Mouse (Mus musculus) forebrain, embryonic 12.5 days (tissue): ENCODE results near the gene Sorbs1. TPM values are rescaled to one million over a fixed set of nuclear protein-coding genes. Genes with fewer than 3 reads are reported as not detected.
A peak's percentile ranks its signal among the peaks of the same experiment; 100 is the strongest.

ENCODE experiments used
- ATAC-seq: fragments of 200-750 bp; cut with Nextera tagmentation; 2 replicates; pipeline ENCODE4 v1.8.0; 2017; ENCODE audit warnings: moderate TSS enrichment; ENCODE audit not compliant: low FRiP score
- H3K27ac ChIP-seq: fragments of 300-500 bp; sonication (generic); 2 replicates; pipeline ENCODE4 v1.5.1; 2016; ENCODE audit warnings: mild to moderate bottlenecking
- H3K27me3 ChIP-seq: fragments of 300-500 bp; sonication (generic); 2 replicates; pipeline ENCODE4 v1.6.1; 2016; ENCODE audit warnings: mild to moderate bottlenecking
- H3K36me3 ChIP-seq: fragments of 300-500 bp; sonication (generic); replicated peaks from 2 replicates; pipeline ENCODE4 v1.6.1; 2016; ENCODE audit warnings: mild to moderate bottlenecking
- H3K4me1 ChIP-seq: fragments of 300-500 bp; sonication (generic); 2 replicates; pipeline ENCODE4 v1.6.1; 2016
- H3K4me2 ChIP-seq: fragments of 300-500 bp; sonication (generic); 2 replicates; pipeline ENCODE4 v1.6.1; 2016; ENCODE audit warnings: mild to moderate bottlenecking, moderate library complexity
- H3K4me3 ChIP-seq: fragments of 300-500 bp; sonication (generic); replicated peaks from 2 replicates; pipeline ENCODE4 v1.5.1; 2016; ENCODE audit warnings: mild to moderate bottlenecking
- H3K9ac ChIP-seq: fragments of 300-500 bp; sonication (generic); 2 replicates; pipeline ENCODE4 v1.6.1; 2016; ENCODE audit warnings: mild to moderate bottlenecking
- H3K9me3 ChIP-seq: fragments of 300-500 bp; sonication (generic); 2 replicates; pipeline ENCODE4 v1.6.1; 2016
- WGBS: fragments of 180-500 bp; shearing (Covaris S2); methylation state at CpG from one replicate; pipeline ENCODE4 v1.1.7; 2016; 5-methylcytosine and 5-hydroxymethylcytosine counted together
- polyA plus RNA-seq: library from polyadenylated mRNA; unstranded; fragments of >200 nt; fragmentation: Nextera tagmentation; extraction: Ambion mirVana; gene quantifications from 2 replicates; pipeline ENCODE4 v1.2.1, GENCODE M21; 2016

The Sorbs1 gene
- polyA plus RNA-seq, 1 experiment from 2014 or later: 69.3 TPM

- WGBS: 88% methylated on average over 3 of the region's 3 CpGs
- Histone ChIP-seq H3K9ac (no peak overlapping the region), H3K4me2 (no peak overlapping the region), H3K27ac (no peak overlapping the region), H3K36me3 (no peaks in the 10 kb centered on the region; the same call in none of the 2 replicates), H3K4me1 (peaks cover 7% of the 10 kb centered on the region), H3K9me3 (no peaks in the 10 kb centered on the region), H3K4me3 (no peak overlapping the region), H3K27me3 (no peaks in the 10 kb centered on the region)
- no peak for ATAC-seq
These were observed 158.5 kb downstream of the Sorbs1 start for GRCm38 (mm10) chr19:40355075-40355474.

DNA sequence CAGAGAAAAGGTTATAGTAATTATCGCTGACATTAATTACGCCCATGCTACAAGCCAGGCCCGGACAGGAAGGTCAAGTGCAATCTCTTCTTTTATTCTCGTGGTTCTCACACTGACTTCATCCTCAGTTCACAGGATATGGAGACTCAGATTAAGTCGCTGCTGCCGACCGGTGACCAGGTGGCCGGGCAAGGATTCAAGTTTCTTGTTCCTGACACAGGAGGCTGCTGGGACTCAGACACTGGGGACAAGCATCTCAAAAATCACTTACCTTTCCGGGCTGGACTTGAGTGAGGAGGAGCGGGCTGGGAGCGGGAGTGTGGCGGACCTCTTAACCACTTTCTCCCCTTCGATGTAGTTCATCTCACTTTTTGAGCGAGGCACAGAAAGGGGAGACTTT, 161.6 kb downstream of the Sorbs1 start:
- Histone ChIP-seq H3K27me3 (no peaks in the 10 kb centered on the region), H3K4me1 (peaks cover 30% of the 10 kb centered on the region), H3K36me3 (no peaks in the 10 kb centered on the region; the same call in none of the 2 replicates), H3K9ac (no peak overlapping the region), H3K4me2 (no peak overlapping the region), H3K4me3 (no peak overlapping the region), H3K27ac (no peak overlapping the region), H3K9me3 (no peaks in the 10 kb centered on the region)
- no peak for ATAC-seq
- 83% methylated on average over 14 of the region's 14 CpGs for WGBS

- no peaks in the 10 kb centered on the region for H3K9me3 ChIP-seq
- peaks cover 36% of the 10 kb centered on the region for H3K4me1 ChIP-seq
- no peak overlapping the region for H3K27ac ChIP-seq
- H3K36me3 ChIP-seq: no peaks in the 10 kb centered on the region; the same call in none of the 2 replicates
- WGBS: 85% methylated on average over 4 of the region's 4 CpGs
- no peak overlapping the region for H3K9ac ChIP-seq
- no peaks in the 10 kb centered on the region for H3K27me3 ChIP-seq
- no peak for ATAC-seq
- H3K4me3 ChIP-seq: no peak overlapping the region
- no peak overlapping the region for H3K4me2 ChIP-seq
These were observed 162.7 kb downstream of the Sorbs1 start for GRCm38 (mm10) chr19:40350835-40351234.

DNA sequence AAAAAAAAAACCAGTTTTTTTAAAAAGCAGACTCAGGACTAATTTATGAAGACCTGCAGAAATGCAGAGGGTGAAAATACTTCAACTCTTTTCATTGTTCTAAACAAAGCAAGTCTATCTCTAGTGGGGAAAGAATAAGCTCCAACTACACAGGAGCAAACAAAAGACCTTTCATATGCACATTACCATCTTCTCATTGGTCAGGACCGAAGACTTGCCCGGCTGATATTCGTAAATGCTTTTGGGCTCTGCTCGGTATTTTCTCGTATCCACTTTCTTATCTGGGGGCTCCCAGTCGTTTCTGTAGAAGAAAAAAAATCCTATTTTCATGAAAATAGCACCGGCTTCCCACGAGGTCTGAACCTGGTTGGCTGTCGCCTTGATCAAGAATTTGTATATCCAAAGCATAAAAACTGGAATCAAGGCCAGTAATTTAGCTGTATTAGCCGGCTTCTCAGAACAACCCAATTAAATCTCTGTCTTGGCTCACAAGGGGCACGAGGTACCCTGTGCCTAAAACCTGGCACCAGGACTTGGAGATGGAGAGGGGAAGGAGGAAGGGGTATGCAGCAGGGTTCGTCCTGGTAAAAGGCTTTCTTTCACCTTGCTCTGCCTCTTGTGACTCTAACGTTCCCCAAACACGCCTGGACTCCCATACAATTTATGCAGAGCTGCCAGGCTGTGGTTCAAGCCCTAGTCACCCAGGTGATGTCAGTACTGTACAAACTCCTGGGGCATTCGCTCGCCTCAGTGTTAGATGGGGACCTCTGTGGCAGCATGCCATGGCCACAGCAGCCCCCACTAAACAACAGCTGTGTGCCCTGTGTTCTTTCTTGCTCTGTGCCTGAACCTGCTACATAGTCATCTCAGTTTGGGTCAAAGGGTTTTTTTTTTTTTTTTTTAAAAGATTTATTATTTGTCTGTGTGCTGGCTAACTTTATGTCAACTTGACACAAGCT, 163.6 kb downstream of the Sorbs1 start:
- Histone ChIP-seq H3K4me2 (peak overlapping the region; percentile 41), H3K27ac (peak overlapping the region; percentile 77), H3K36me3 (no peaks in the 10 kb centered on the region; the same call in none of the 2 replicates)

DNA sequence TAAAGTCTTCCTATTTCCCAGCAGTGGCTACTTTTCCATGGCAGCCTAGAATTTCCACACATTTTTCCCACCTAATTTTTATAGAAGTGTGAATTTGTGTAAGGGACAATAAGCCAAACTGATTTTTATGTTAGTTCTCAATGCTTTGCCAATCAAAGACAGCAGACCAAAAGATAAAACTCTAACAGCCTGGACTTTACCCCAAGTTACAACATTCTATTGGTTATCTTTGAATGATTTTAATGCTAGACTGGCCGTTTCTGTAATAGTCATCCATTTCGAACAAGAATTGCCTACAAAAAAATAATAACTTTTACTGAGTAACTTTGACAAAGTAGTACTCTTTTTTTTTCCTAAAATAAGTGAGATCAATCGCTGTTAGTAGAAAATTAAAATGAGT, 164.3 kb downstream of the Sorbs1 start:
- no peak overlapping the region for H3K9ac ChIP-seq
- no peaks in the 10 kb centered on the region for H3K27me3 ChIP-seq
- ATAC-seq: no peak
- H3K4me3 ChIP-seq: no peak overlapping the region
- 66% methylated on average over 3 of the region's 3 CpGs for WGBS
- H3K36me3 ChIP-seq: no peaks in the 10 kb centered on the region; the same call in none of the 2 replicates
- no peak overlapping the region; the same call in 1 of the 2 replicates for H3K4me2 ChIP-seq
- peak overlapping the region; percentile 67 for H3K27ac ChIP-seq
- H3K4me1 ChIP-seq: peaks cover 36% of the 10 kb centered on the region
- H3K9me3 ChIP-seq: no peaks in the 10 kb centered on the region

More for the DNA sequence above, 163.6 kb downstream of the Sorbs1 start:
- 16% methylated on average over 16 of the region's 16 CpGs for WGBS
- peak; percentile 55; the same call in 1 of the 2 replicates for ATAC-seq
- Histone ChIP-seq H3K9me3 (no peaks in the 10 kb centered on the region), H3K9ac (0 out of 2 replicates have a peak overlapping the region, but pooled peaks have one; percentile 18), H3K27me3 (no peaks in the 10 kb centered on the region), H3K4me3 (0 out of 2 replicates have a peak overlapping the region, but pooled peaks have one; percentile 8), H3K4me1 (peaks cover 36% of the 10 kb centered on the region)

- no peak overlapping the region for H3K4me2 ChIP-seq
- no peaks in the 10 kb centered on the region for H3K9me3 ChIP-seq
- H3K9ac ChIP-seq: no peak overlapping the region
- ATAC-seq: no peak
- H3K27ac ChIP-seq: peak overlapping the region; percentile 67
- H3K4me3 ChIP-seq: no peak overlapping the region
- H3K4me1 ChIP-seq: peaks cover 36% of the 10 kb centered on the region
- H3K27me3 ChIP-seq: no peaks in the 10 kb centered on the region
- 37% methylated on average over 2 of the region's 2 CpGs for WGBS
- no peaks in the 10 kb centered on the region; the same call in none of the 2 replicates for H3K36me3 ChIP-seq
These were observed 164.9 kb downstream of the Sorbs1 start for GRCm38 (mm10) chr19:40348652-40349051.

DNA sequence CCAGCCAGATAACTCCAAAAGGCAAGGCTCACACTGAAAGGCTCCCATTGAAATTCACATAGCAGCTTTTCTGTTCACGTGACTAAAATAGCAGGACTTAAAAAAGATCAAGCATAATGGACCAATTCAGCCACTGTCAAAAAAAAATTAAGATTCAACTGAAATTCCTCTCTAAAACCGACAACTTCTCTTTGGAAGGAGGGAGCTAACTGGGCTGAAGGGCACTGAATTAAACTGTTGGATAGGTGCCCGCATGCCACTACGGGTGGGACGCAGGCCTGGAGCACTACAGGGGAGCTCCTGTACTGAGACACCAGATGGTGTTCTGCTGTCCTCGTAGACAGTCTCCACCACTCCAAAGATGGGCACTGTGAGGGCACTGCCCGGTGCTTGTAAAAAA, 165.4 kb downstream of the Sorbs1 start:
- H3K36me3 ChIP-seq: no peaks in the 10 kb centered on the region; the same call in none of the 2 replicates
- H3K9me3 ChIP-seq: no peaks in the 10 kb centered on the region
- peak; percentile 74; the same call in 1 of the 2 replicates for ATAC-seq
- no peak overlapping the region for H3K9ac ChIP-seq
- H3K4me3 ChIP-seq: no peak overlapping the region
- no peak overlapping the region for H3K4me2 ChIP-seq
- WGBS: 33% methylated on average over 7 of the region's 7 CpGs
- H3K27ac ChIP-seq: peak overlapping the region; percentile 67
- peaks cover 36% of the 10 kb centered on the region for H3K4me1 ChIP-seq
- H3K27me3 ChIP-seq: no peaks in the 10 kb centered on the region

DNA sequence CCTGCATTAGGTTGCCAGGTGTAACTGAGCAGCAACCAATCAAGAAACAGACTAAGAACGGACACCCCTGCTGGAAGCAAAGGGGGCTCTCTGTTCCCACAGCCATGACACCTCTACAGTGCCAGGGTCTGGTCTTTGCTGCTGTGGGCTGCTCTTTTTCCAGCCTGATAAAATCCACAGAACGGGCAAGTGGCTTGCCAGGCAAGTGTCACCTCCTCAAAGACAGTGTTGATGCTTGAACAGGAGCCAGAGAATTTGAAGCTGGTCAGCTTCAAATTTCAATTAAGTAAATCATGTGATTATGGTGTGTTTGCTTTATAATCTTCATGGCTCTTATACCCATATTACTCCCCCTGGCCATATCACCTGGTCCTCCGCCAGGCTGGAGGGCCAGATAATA, 166.7 kb downstream of the Sorbs1 start:
- Histone ChIP-seq H3K4me2 (no peak overlapping the region), H3K4me1 (peaks cover 36% of the 10 kb centered on the region), H3K9ac (no peak overlapping the region), H3K4me3 (no peak overlapping the region), H3K27me3 (no peaks in the 10 kb centered on the region), H3K36me3 (no peaks in the 10 kb centered on the region; the same call in 1 of the 2 replicates), H3K9me3 (no peaks in the 10 kb centered on the region), H3K27ac (no peak overlapping the region)
- 85% methylated on average over 3 of the region's 3 CpGs for WGBS
- no peak for ATAC-seq

- no peak overlapping the region for H3K4me3 ChIP-seq
- H3K9me3 ChIP-seq: no peaks in the 10 kb centered on the region
- H3K27ac ChIP-seq: no peak overlapping the region
- H3K27me3 ChIP-seq: no peaks in the 10 kb centered on the region
- H3K4me2 ChIP-seq: no peak overlapping the region
- no peak for ATAC-seq
- H3K4me1 ChIP-seq: peaks cover 37% of the 10 kb centered on the region
- no peaks in the 10 kb centered on the region; the same call in 1 of the 2 replicates for H3K36me3 ChIP-seq
- 70% methylated on average over 5 of the region's 5 CpGs for WGBS
- H3K9ac ChIP-seq: no peak overlapping the region
These were observed 167.2 kb downstream of the Sorbs1 start for GRCm38 (mm10) chr19:40346232-40346844.

DNA sequence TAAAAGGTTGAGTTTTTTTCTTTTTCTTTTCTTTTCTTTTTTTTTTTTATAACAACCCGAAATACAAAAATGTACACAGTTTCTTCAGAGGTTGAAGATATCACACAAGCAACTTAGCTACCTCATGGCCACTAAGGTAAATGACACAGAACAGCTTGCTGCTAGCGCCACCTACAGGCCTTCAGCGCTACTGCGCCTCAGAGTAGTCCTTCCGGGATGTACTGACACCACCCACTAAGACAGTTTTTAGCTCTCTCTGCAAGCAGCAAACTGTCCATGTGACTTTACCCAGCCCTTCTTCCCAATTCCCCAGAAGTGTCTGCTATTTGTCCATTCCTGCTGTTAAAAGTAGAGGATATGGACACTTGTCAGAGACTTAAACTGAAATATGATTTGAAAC, 167.9 kb downstream of the Sorbs1 start:
- Histone ChIP-seq H3K4me1 (peaks cover 39% of the 10 kb centered on the region), H3K36me3 (no peaks in the 10 kb centered on the region; the same call in 1 of the 2 replicates), H3K27me3 (no peaks in the 10 kb centered on the region), H3K27ac (no peak overlapping the region), H3K4me3 (no peak overlapping the region), H3K9me3 (no peaks in the 10 kb centered on the region), H3K4me2 (no peak overlapping the region), H3K9ac (no peak overlapping the region)
- WGBS: 20% methylated on average over 5 of the region's 5 CpGs
- no peak for ATAC-seq

GRCm38 (mm10) chr19:40343018-40343417, 170.6 kb downstream of the Sorbs1 start:
- no peak overlapping the region for H3K4me2 ChIP-seq
- H3K36me3 ChIP-seq: no peaks in the 10 kb centered on the region; the same call in 1 of the 2 replicates
- no peak overlapping the region for H3K4me3 ChIP-seq
- no peaks in the 10 kb centered on the region for H3K9me3 ChIP-seq
- H3K4me1 ChIP-seq: peaks cover 14% of the 10 kb centered on the region
- H3K27me3 ChIP-seq: no peaks in the 10 kb centered on the region
- no peak overlapping the region for H3K9ac ChIP-seq
- 7% methylated on average over 4 of the region's 5 CpGs for WGBS
- no peak overlapping the region for H3K27ac ChIP-seq
- ATAC-seq: peak; percentile 70; the same call in 1 of the 2 replicates

DNA sequence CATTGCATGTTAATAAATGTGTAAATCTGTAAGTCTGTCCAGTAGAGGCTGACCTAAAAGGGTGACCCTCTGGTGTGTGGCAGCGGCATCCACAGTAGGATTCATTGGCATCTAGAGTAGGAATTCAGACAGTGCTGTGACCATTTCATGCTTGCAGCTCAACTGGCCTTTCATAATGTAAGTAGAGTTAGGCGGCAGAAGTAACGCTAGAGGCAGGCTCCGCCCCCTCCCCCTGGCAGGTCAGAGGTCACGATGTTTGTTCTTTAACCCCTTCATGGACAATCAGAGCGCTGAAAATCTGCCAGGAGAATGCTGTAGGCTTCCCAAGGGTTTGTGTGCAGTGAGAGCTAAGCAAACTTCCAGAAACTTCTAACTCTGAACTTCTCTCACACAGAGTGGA, 172.4 kb downstream of the Sorbs1 start:
- ATAC-seq: no peak
- WGBS: 20% methylated on average over 6 of the region's 6 CpGs
- no peaks in the 10 kb centered on the region for H3K36me3 ChIP-seq
- H3K27me3 ChIP-seq: no peaks in the 10 kb centered on the region
- H3K27ac ChIP-seq: no peak overlapping the region
- H3K4me2 ChIP-seq: no peak overlapping the region
- H3K9me3 ChIP-seq: no peaks in the 10 kb centered on the region
- H3K9ac ChIP-seq: no peak overlapping the region
- H3K4me1 ChIP-seq: peaks cover 6% of the 10 kb centered on the region; the same call in 1 of the 2 replicates
- no peak overlapping the region for H3K4me3 ChIP-seq
